Mouse (Mus musculus) embryonic facial prominence, embryonic 11.5 days (tissue): ENCODE results near the gene Ms4a12. TPM values are rescaled to one million over a fixed set of nuclear protein-coding genes. Genes with fewer than 3 reads are reported as not detected.
A peak's percentile ranks its signal among the peaks of the same experiment; 100 is the strongest.

Experiments used
- ATAC-seq: fragments of 200-750 bp; cut with Nextera tagmentation; replicated peaks from 2 replicates; pipeline ENCODE4 v1.8.0; 2017; ENCODE audit warnings: low read depth; ENCODE audit not compliant: insufficient number of reproducible peaks, low FRiP score, low TSS enrichment
- DNase-seq: peaks from one replicate; pipeline ENCODE4 v3.0.0-alpha.2; 2015; ENCODE audit warnings: low spot score
- H3K27ac ChIP-seq: fragments of 300-500 bp; sonication (generic); replicated peaks from 2 replicates; pipeline ENCODE4 v1.5.1; 2014; ENCODE audit warnings: mild to moderate bottlenecking, low read depth, low read length, control low read depth
- H3K27me3 ChIP-seq: fragments of 300-500 bp; sonication (generic); 2 replicates; pipeline ENCODE4 v1.6.1; 2014; ENCODE audit warnings: mild to moderate bottlenecking, low read length, moderate library complexity, mixed read lengths; ENCODE audit not compliant: control insufficient read depth, insufficient read depth
- H3K36me3 ChIP-seq: fragments of 300-500 bp; sonication (generic); replicated peaks from 2 replicates; pipeline ENCODE4 v1.6.1; 2014; ENCODE audit warnings: low read depth, mild to moderate bottlenecking, low read length, moderate library complexity, mixed read lengths; ENCODE audit not compliant: control insufficient read depth, insufficient read depth
- H3K4me1 ChIP-seq: fragments of 300-500 bp; sonication (generic); 2 replicates; pipeline ENCODE4 v1.6.1; 2014; ENCODE audit warnings: low read length, mixed read lengths; ENCODE audit not compliant: control insufficient read depth, insufficient read depth
- H3K4me2 ChIP-seq: fragments of 300-500 bp; sonication (generic); 2 replicates; pipeline ENCODE4 v1.6.1; 2014; ENCODE audit warnings: low read depth, mild to moderate bottlenecking, control low read depth, low read length, moderate library complexity
- H3K4me3 ChIP-seq: fragments of 300-500 bp; sonication (generic); 2 replicates; pipeline ENCODE4 v1.5.1; 2014; ENCODE audit warnings: low read depth, low read length, control low read depth
- H3K9ac ChIP-seq: fragments of 300-500 bp; sonication (generic); replicated peaks from 2 replicates; pipeline ENCODE4 v1.6.1; 2014; ENCODE audit warnings: mild to moderate bottlenecking, control low read depth, low read length
- H3K9me3 ChIP-seq: fragments of 300-500 bp; sonication (generic); replicated peaks from 2 replicates; pipeline ENCODE4 v1.6.1; 2016; ENCODE audit warnings: mild to moderate bottlenecking, low read length, inconsistent platforms, mixed read lengths; ENCODE audit not compliant: control insufficient read depth
- WGBS: fragments of 180-500 bp; shearing (Covaris S2); extraction: QIAGEN DNeasy Blood & Tissue Kit; methylation state at CpG from one replicate; pipeline ENCODE4 v1.1.7; 2014; 5-methylcytosine and 5-hydroxymethylcytosine counted together
- polyA plus RNA-seq: library from polyadenylated mRNA; unstranded; fragments of >200 nt; fragmentation: Nextera tagmentation; extraction: Ambion mirVana; gene quantifications from 2 replicates; pipeline ENCODE4 v1.2.1, GENCODE M21; 2014

The Ms4a12 gene
- polyA plus RNA-seq, 1 experiment from 2014 or later, result not detected

GRCm38 (mm10) chr19:11184121-11184520 lies 48.1 kb downstream of the Ms4a12 start:
- no peaks in the 10 kb centered on the region for H3K36me3 ChIP-seq
- no peak overlapping the region for H3K4me3 ChIP-seq
- H3K4me1 ChIP-seq, result no peaks in the 10 kb centered on the region
- H3K4me2 ChIP-seq, result no peak overlapping the region
- no peaks in the 10 kb centered on the region for H3K27me3 ChIP-seq
- H3K9ac ChIP-seq, result no peak overlapping the region
- no peak for ATAC-seq
- WGBS, result 15% methylated on average over 5 of the region's 5 CpGs
- peak; percentile 10 for DNase-seq
- no peaks in the 10 kb centered on the region for H3K9me3 ChIP-seq
- H3K27ac ChIP-seq, result no peak overlapping the region

- no peak for DNase-seq
- Histone ChIP-seq H3K9me3 (no peaks in the 10 kb centered on the region), H3K36me3 (no peaks in the 10 kb centered on the region), H3K9ac (no peak overlapping the region), H3K27me3 (no peaks in the 10 kb centered on the region), H3K4me2 (no peak overlapping the region), H3K4me3 (no peak overlapping the region), H3K4me1 (no peaks in the 10 kb centered on the region), H3K27ac (no peak overlapping the region)
- 64% methylated on average over 2 of the region's 2 CpGs for WGBS
- ATAC-seq, result no peak
Measured at GRCm38 (mm10) chr19:11177464-11177863, 54.8 kb downstream of the Ms4a12 start.

DNA sequence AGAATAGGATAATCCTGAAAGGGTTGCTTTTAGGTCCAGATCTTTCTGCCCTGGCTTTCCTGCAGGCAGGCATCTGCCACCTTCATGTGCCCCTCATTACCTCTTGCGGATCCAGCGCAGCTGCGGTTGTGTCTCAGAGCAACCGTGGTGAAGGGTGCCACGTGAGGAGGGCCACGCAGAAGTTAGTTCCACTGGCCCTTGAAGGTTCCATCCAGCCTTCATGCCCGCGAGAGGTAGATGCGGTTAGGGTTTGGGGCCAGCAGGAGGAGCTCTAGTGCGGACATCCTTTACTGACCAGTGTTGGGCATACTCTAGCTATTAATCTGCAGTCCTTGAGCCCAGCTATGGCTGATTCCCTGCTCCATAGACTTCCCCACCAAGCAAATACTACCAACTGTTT lies 67.1 kb downstream of the Ms4a12 start, which contains the start of gene 1700025F22Rik:
1700025F22Rik (minus strand) TSS at position 149 of the 400 bp plus-strand sequence.
- H3K4me1 ChIP-seq, result no peaks in the 10 kb centered on the region
- ATAC-seq (no peak), DNase-seq (no peak)
- no peak within 1 kb of the TSS for H3K4me2 ChIP-seq
- H3K27ac ChIP-seq, result no peak within 1 kb of the TSS
- 28% methylated on average over 10 of the region's 10 CpGs for WGBS
- H3K9ac ChIP-seq, result no peak within 1 kb of the TSS
- no peaks in the 10 kb centered on the region for H3K9me3 ChIP-seq
- no peaks in the 10 kb centered on the region for H3K36me3 ChIP-seq
- H3K27me3 ChIP-seq, result no peaks in the 10 kb centered on the region
- H3K4me3 ChIP-seq, result no peak within 1 kb of the TSS

Other genes starting within 250 kb of the Ms4a12 start
- gene Ms4a15, start 239.2 kb downstream of the Ms4a12 start, polyA plus RNA-seq, result not detected in 2 replicates
- not detected in 2 replicates for gene Ms4a18, start 214.4 kb downstream of the Ms4a12 start, polyA plus RNA-seq
- gene Ms4a8a, start 151.3 kb downstream of the Ms4a12 start, polyA plus RNA-seq, result not detected in 2 replicates
- not detected in 2 replicates for gene 1700017D01Rik, start 101.6 kb downstream of the Ms4a12 start, polyA plus RNA-seq
- gene 1700025F22Rik, start 67.1 kb downstream of the Ms4a12 start, polyA plus RNA-seq, result not detected in 2 replicates
- not detected in 2 replicates for gene Ms4a13, start 35.7 kb downstream of the Ms4a12 start, polyA plus RNA-seq
- not detected in 2 replicates for gene Ms4a1, start 33.8 kb upstream of the Ms4a12 start, polyA plus RNA-seq
- not detected in 2 replicates for gene Ms4a5, start 51.4 kb upstream of the Ms4a12 start, polyA plus RNA-seq
- gene Ms4a14, start 82.0 kb upstream of the Ms4a12 start, polyA plus RNA-seq, result 0.04 TPM in 1 of 2 replicates, not detected in the other
- 1.7 and 2.1 TPM in 2 replicates for gene Ms4a7, start 103.7 kb upstream of the Ms4a12 start, polyA plus RNA-seq
- 1.1 and 1.7 TPM in 2 replicates for gene Ms4a4a, start 143.1 kb upstream of the Ms4a12 start, polyA plus RNA-seq
- gene Ms4a4c, start 172.3 kb upstream of the Ms4a12 start, polyA plus RNA-seq, result not detected in 2 replicates
- not detected in 2 replicates for gene Ms4a4b, start 211.1 kb upstream of the Ms4a12 start, polyA plus RNA-seq
- gene Ms4a6c, start 236.9 kb upstream of the Ms4a12 start, polyA plus RNA-seq, result 1.1 and 1.5 TPM in 2 replicates